Mouse (Mus musculus): ENCODE results near the gene Tspan4. TPM values are rescaled to one million over a fixed set of nuclear protein-coding genes. Genes with fewer than 3 reads are reported as not detected.
A peak's percentile ranks its signal among the peaks of the same experiment; 100 is the strongest.

Tspan4 gene
- polyA plus RNA-seq, 1 experiment: 15.5 TPM

- Histone ChIP-seq H3K27ac (ENCODE audit: control insufficient read depth, insufficient read depth, low read depth, low read length) (no peak overlapping the region; the same call in 1 of the 2 replicates), H3K27me3 (ENCODE audit: control insufficient read depth, insufficient read depth, low read length) (no peaks in the 10 kb centered on the region), H3K4me1 (ENCODE audit: control insufficient read depth, insufficient read depth, low read length) (peaks cover 62% of the 10 kb centered on the region), H3K4me3 (ENCODE audit: control insufficient read depth, low read depth, low read length) (peak overlapping the region; percentile 66), H3K36me3 (ENCODE audit: control insufficient read depth, insufficient read depth, low read length) (no peaks in the 10 kb centered on the region)
- TF ChIP-seq POLR2A (IDR thresholded peaks at IDR 0.05; ENCODE audit: control insufficient read depth, low read depth, low read length) (no peak), CTCF (IDR thresholded peaks at IDR 0.05; ENCODE audit: control insufficient read depth, insufficient read depth, insufficient replicate concordance, low read depth, low read length) (no peak)
These were observed 11.0 kb upstream of the Tspan4 start for GRCm38 (mm10) chr7:141463824-141464602.

DNA sequence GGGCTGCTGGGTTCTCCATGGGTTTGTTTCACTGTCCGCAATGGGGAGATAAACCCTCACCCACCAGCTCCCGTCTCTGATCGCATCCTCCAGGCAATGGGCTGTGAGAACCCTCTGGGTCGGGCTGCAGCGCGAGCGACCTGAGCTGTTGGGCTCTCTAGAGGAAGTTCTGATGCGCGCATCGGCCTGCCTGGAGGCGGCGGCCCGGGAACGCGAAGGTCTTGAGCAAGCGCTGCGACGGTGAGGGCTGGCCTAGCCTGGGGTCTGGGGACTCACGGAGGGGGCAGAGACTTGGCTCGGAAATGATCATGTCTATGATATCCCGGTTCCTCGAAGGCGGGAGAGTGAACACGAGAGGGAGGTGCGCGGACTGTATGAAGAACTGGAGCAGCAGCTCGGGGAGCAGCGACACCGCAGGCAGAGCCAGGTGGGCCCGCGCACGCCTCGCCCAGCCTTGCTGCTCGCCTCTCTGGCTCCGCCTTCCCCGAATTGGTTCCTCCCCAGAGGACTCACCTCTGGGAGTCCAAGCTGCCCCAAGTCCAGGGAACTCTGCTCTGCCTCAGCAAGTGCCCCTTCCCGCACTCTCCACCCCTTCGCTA lies 10.3 kb upstream of the Tspan4 start:
- Histone ChIP-seq H3K4me3 (ENCODE audit: control insufficient read depth, low read depth, low read length) (peak overlapping the region; percentile 66), H3K27me3 (ENCODE audit: control insufficient read depth, insufficient read depth, low read length) (no peaks in the 10 kb centered on the region), H3K27ac (ENCODE audit: control insufficient read depth, insufficient read depth, low read depth, low read length) (peak overlapping the region; percentile 18), H3K4me1 (ENCODE audit: control insufficient read depth, insufficient read depth, low read length) (peaks cover 61% of the 10 kb centered on the region), H3K36me3 (ENCODE audit: control insufficient read depth, insufficient read depth, low read length) (no peaks in the 10 kb centered on the region)
- no peak for TF ChIP-seq POLR2A (IDR thresholded peaks at IDR 0.05; ENCODE audit: control insufficient read depth, low read depth, low read length)
- TF ChIP-seq CTCF (IDR thresholded peaks at IDR 0.05; ENCODE audit: control insufficient read depth, insufficient read depth, insufficient replicate concordance, low read depth, low read length): no peak

DNA sequence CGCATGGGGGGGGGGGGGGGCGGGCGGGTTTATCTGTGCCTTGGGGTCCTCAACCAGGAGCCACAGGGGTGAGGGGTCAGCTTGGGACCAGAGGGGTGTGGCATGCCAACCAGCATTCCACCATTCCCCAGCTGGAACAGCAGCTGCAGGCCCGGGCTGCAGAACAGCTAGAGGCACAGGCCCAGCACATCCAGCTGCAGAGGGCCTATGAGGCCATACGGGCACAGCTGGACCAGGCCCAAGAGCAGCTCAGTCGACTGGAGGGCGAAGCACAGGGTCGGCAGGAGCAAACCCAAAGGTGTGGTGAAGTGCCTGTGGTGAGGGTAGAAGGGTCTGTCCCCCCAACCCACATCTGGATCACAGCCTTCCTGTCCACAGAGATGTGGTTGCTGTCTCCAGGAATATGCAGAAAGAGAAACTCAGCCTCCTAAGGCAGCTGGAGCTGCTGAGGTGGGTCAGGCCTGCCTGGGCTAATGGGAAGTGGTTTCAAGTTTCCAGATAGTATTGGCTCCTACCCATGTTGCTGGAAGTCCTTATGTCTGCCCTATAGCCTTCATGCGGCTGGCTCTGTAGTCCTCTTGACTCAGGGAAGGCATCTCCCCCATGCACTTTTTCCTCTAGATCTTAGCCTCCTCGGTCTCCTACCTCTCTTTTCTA lies 9.5 kb upstream of the Tspan4 start:
- Histone ChIP-seq H3K4me3 (ENCODE audit: control insufficient read depth, low read depth, low read length) (no peak overlapping the region), H3K4me1 (ENCODE audit: control insufficient read depth, insufficient read depth, low read length) (peaks cover 61% of the 10 kb centered on the region), H3K27me3 (ENCODE audit: control insufficient read depth, insufficient read depth, low read length) (no peaks in the 10 kb centered on the region), H3K27ac (ENCODE audit: control insufficient read depth, insufficient read depth, low read depth, low read length) (peak overlapping the region; percentile 23; the same call in 1 of the 2 replicates), H3K36me3 (ENCODE audit: control insufficient read depth, insufficient read depth, low read length) (no peaks in the 10 kb centered on the region; the same call in 1 of the 2 replicates)
- TF ChIP-seq CTCF (IDR thresholded peaks at IDR 0.05; ENCODE audit: control insufficient read depth, insufficient read depth, insufficient replicate concordance, low read depth, low read length) (no peak), POLR2A (IDR thresholded peaks at IDR 0.05; ENCODE audit: control insufficient read depth, low read depth, low read length) (no peak)

DNA sequence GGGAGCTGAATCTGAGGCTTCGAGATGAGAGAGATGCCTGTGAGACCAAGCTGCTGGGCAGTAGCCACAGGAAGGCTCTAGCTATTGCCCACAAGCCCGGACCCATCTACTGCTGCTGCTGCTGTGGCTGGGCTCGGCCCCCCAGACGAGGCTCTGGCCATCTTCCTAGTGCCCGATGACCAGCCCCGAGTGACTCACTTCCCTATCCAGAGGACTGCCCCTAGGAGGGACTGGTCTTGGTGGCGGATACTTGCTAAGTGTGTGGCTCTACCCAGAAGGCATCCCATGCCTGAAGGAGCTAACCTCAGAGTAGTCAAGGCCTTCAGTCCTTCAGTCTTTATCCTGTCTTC lies 9.0 kb upstream of the Tspan4 start:
- H3K27ac ChIP-seq (ENCODE audit: control insufficient read depth, insufficient read depth, low read depth, low read length): peak overlapping the region; percentile 23; the same call in 1 of the 2 replicates
- peaks cover 59% of the 10 kb centered on the region for H3K4me1 ChIP-seq (ENCODE audit: control insufficient read depth, insufficient read depth, low read length)
- no peak overlapping the region for H3K4me3 ChIP-seq (ENCODE audit: control insufficient read depth, low read depth, low read length)
- no peaks in the 10 kb centered on the region for H3K27me3 ChIP-seq (ENCODE audit: control insufficient read depth, insufficient read depth, low read length)
- H3K36me3 ChIP-seq (ENCODE audit: control insufficient read depth, insufficient read depth, low read length): no peaks in the 10 kb centered on the region; the same call in 1 of the 2 replicates
- TF ChIP-seq POLR2A (IDR thresholded peaks at IDR 0.05; ENCODE audit: control insufficient read depth, low read depth, low read length) (no peak), CTCF (IDR thresholded peaks at IDR 0.05; ENCODE audit: control insufficient read depth, insufficient read depth, insufficient replicate concordance, low read depth, low read length) (no peak)

DNA sequence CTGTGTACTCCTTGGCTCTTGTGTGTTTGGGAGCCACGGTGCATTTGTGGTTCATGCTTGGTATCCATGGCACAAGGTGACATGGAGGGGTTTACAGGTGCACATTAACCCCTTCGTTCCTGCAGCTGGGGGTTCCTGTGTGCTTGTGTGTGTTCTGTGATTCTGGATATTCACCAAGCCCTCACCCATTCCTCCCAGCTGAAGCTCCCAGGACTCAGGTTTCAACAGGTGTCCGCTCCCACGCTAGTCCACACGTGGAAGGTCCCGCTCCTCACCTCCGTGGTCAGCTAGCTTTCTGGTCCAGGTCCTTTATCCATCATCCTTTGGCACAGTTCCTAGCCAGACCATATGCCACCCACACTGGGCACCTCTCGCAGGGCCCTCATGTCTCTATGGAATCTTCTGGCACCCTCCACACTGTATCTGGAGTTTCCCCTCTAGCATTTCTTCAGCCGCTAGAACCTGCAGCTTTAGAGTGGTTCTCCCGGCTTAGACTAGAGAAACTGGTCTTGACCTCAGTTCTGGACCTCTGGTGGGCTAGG lies 8.4 kb upstream of the Tspan4 start:
- TF ChIP-seq POLR2A (IDR thresholded peaks at IDR 0.05; ENCODE audit: control insufficient read depth, low read depth, low read length): no peak
- TF ChIP-seq CTCF (IDR thresholded peaks at IDR 0.05; ENCODE audit: control insufficient read depth, insufficient read depth, insufficient replicate concordance, low read depth, low read length): no peak
- Histone ChIP-seq H3K27me3 (ENCODE audit: control insufficient read depth, insufficient read depth, low read length) (no peaks in the 10 kb centered on the region), H3K4me1 (ENCODE audit: control insufficient read depth, insufficient read depth, low read length) (peaks cover 55% of the 10 kb centered on the region), H3K27ac (ENCODE audit: control insufficient read depth, insufficient read depth, low read depth, low read length) (peak overlapping the region; percentile 37), H3K4me3 (ENCODE audit: control insufficient read depth, low read depth, low read length) (peak overlapping the region; percentile 87), H3K36me3 (ENCODE audit: control insufficient read depth, insufficient read depth, low read length) (no peaks in the 10 kb centered on the region; the same call in 1 of the 2 replicates)

- Histone ChIP-seq H3K27me3 (ENCODE audit: control insufficient read depth, insufficient read depth, low read length) (no peaks in the 10 kb centered on the region), H3K27ac (ENCODE audit: control insufficient read depth, insufficient read depth, low read depth, low read length) (peak within 1 kb of the TSS; percentile 58), H3K4me1 (ENCODE audit: control insufficient read depth, insufficient read depth, low read length) (peaks cover 49% of the 10 kb centered on the region), H3K36me3 (ENCODE audit: control insufficient read depth, insufficient read depth, low read length) (no peaks in the 10 kb centered on the region; the same call in 1 of the 2 replicates), H3K4me3 (ENCODE audit: control insufficient read depth, low read depth, low read length) (peak within 1 kb of the TSS; percentile 87)
- TF ChIP-seq CTCF (IDR thresholded peaks at IDR 0.05; ENCODE audit: control insufficient read depth, insufficient read depth, insufficient replicate concordance, low read depth, low read length) (no peak), POLR2A (IDR thresholded peaks at IDR 0.05; ENCODE audit: control insufficient read depth, low read depth, low read length) (peak; percentile 63)
These were observed 7.6 kb upstream of the Tspan4 start, which contains the start of gene Cd151 for GRCm38 (mm10) chr7:141467230-141468030. Cd151 (plus strand) TSS chr7:141467392.

Data from testis, adult 2 months (tissue).